Mouse (Mus musculus): ENCODE data around the gene Nme2. TPM values are rescaled to one million over a fixed set of nuclear protein-coding genes. Genes with fewer than 3 reads are reported as not detected.

Nme2 gene
- polyA plus RNA-seq (2015; fragmentation: Nextera tagmentation; extraction: Ambion mirVana) = 86.7 and 107 TPM in 2 replicates

DNA sequence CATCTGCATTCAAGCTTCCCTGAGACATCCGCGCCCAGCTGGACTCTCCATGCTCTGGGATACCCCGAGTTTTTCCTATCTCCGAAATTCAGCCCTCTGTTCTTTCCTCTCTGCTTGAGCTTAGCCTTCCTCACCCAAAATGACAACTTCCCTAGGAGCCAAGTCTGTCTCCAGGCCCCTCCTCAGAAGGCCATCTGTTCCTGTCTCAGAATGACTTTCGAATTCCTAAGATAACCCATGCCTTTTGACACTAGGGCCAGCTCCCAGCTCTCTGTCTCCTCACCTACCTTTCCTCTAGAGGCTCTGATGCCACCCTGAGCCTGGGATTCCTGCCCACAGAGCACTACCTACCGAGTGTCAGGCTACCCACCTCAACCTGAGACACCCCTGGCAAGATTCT lies at the start of gene Nme2:
Gene Nme2 (minus strand): TSS at position 101 of the 400 bp plus-strand sequence.
- peak; percentile 37; the same call in 1 of the 2 replicates for ATAC-seq (ENCODE audit: low read depth)
- H3K36me3 ChIP-seq = peaks cover 61% of the 10 kb centered on the region
- peak within 1 kb of the TSS; percentile 94 for H3K4me2 ChIP-seq
- H3K4me1 ChIP-seq (replicated peaks) = peaks cover 40% of the 10 kb centered on the region
- peak within 1 kb of the TSS; percentile 87 for H3K27ac ChIP-seq (replicated peaks)
- WGBS = 4% methylated on average over 6 of the region's 6 CpGs
- peak within 1 kb of the TSS; percentile 79 for H3K9ac ChIP-seq
- H3K9me3 ChIP-seq = no peaks in the 10 kb centered on the region
- H3K4me3 ChIP-seq = peak within 1 kb of the TSS; percentile 61
- no peaks in the 10 kb centered on the region for H3K27me3 ChIP-seq

DNA sequence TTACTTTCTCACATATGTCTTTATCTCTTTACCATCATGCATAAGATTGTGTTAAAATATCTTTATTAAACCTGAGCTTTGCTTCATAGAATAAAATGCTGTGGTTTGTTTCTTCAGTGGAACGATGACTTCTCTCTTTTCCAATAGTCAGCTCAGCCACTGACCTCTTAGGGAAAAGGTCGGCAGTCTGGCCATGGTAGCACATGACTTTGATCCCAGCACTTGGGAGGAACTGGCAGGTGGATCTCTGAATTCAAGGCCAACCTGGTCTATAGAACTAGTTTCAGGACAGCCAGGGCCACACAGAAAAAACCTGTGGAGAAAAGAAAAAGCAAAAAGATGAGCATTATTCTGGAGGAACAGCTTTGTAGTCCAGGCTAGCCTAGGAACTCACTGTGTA lies 47.3 kb upstream of the Nme2 start:
- no peak for ATAC-seq (ENCODE audit: low read depth)
- Histone ChIP-seq H3K4me2 (no peak overlapping the region), H3K4me3 (no peak overlapping the region), H3K36me3 (0 out of 2 replicates have a peak, but pooled peaks cover 3% of the 10 kb centered on the region), H3K9me3 (no peaks in the 10 kb centered on the region), H3K27me3 (no peaks in the 10 kb centered on the region), H3K27ac (replicated peaks) (no peak overlapping the region), H3K9ac (no peak overlapping the region), H3K4me1 (replicated peaks) (peaks cover 14% of the 10 kb centered on the region)
- WGBS = 97% methylated on average over 2 of the region's 2 CpGs

- H3K9ac ChIP-seq = no peak overlapping the region
- H3K4me1 ChIP-seq (replicated peaks) = peaks cover 42% of the 10 kb centered on the region
- H3K27ac ChIP-seq (replicated peaks) = no peak overlapping the region
- no peak overlapping the region for H3K4me3 ChIP-seq
- ATAC-seq (ENCODE audit: low read depth) = no peak
- H3K27me3 ChIP-seq = no peaks in the 10 kb centered on the region
- no peaks in the 10 kb centered on the region for H3K9me3 ChIP-seq
- no peak overlapping the region for H3K4me2 ChIP-seq
- H3K36me3 ChIP-seq = 0 out of 2 replicates have a peak, but pooled peaks cover 3% of the 10 kb centered on the region
Measured at GRCm38 (mm10) chr11:93999276-93999675, 43.2 kb upstream of the Nme2 start.

DNA sequence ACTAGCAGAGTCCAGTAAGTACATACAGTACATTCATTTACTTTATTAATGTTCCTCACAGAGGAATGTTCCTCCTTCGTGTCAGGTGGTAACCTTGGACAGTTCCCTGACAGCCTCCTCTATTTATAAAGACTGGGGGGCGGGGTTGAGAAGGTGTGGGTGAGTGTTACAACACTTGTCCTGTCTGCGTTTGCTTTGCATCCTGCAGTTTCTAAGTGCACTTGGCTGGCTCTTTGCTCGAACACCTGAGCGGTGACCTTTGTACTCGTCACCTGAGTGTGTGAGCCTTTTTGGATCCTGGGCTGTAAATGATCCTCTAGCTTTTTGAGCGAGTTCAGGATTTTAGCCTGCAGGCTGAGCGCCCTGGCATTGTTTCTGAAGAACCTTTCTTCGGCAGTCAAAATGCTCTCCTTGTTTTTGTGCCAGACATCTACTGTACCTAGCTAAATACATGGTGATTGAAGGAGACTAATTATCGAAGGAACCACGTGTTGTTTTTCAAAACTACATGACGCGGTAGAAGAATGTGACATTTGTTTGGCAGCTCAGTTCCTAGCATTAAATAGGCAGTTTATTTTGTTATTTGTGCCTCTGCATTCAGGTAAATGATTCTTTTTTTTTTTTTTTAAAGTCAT lies 41.2 kb upstream of the Nme2 start:
- Histone ChIP-seq H3K4me2 (peak overlapping the region; percentile 83), H3K27me3 (no peaks in the 10 kb centered on the region), H3K36me3 (no peaks in the 10 kb centered on the region), H3K9me3 (no peaks in the 10 kb centered on the region), H3K27ac (replicated peaks) (no peak overlapping the region), H3K4me3 (peak overlapping the region; percentile 69), H3K4me1 (replicated peaks) (peaks cover 42% of the 10 kb centered on the region), H3K9ac (peak overlapping the region; percentile 91)
- no peak for ATAC-seq (ENCODE audit: low read depth)
- WGBS = 33% methylated on average over 13 of the region's 13 CpGs

GRCm38 (mm10) chr11:93996306-93997140 lies 40.5 kb upstream of the Nme2 start:
- WGBS = under 1% methylated on average over 58 of the region's 58 CpGs
- H3K27me3 ChIP-seq = no peaks in the 10 kb centered on the region; the same call in 1 of the 2 replicates
- H3K36me3 ChIP-seq = no peaks in the 10 kb centered on the region
- H3K4me3 ChIP-seq = peak overlapping the region; percentile 69
- H3K9ac ChIP-seq = peak overlapping the region; percentile 91
- peaks cover 42% of the 10 kb centered on the region for H3K4me1 ChIP-seq (replicated peaks)
- ATAC-seq (ENCODE audit: low read depth) = peak; percentile 70
- H3K4me2 ChIP-seq = peak overlapping the region; percentile 83
- no peaks in the 10 kb centered on the region for H3K9me3 ChIP-seq
- H3K27ac ChIP-seq (replicated peaks) = peak overlapping the region; percentile 95

- under 1% methylated on average over 66 of the region's 70 CpGs for WGBS
- peak; percentile 91 for ATAC-seq (ENCODE audit: low read depth)
- no peaks in the 10 kb centered on the region for H3K9me3 ChIP-seq
- no peaks in the 10 kb centered on the region; the same call in 1 of the 2 replicates for H3K27me3 ChIP-seq
- peaks cover 42% of the 10 kb centered on the region for H3K4me1 ChIP-seq (replicated peaks)
- peak within 1 kb of the TSS; percentile 95 for H3K27ac ChIP-seq (replicated peaks)
- H3K36me3 ChIP-seq = no peaks in the 10 kb centered on the region
- H3K9ac ChIP-seq = peak within 1 kb of the TSS; percentile 91
- peak within 1 kb of the TSS; percentile 83 for H3K4me2 ChIP-seq
- H3K4me3 ChIP-seq = peak within 1 kb of the TSS; percentile 69
Measured at GRCm38 (mm10) chr11:93995720-93996305, 39.8 kb upstream of the Nme2 start, which contains the start of gene Spag9. TSS of gene Spag9 (plus strand) at chr11:93996091.

- ATAC-seq (ENCODE audit: low read depth) = peak; percentile 57
- Histone ChIP-seq H3K27me3 (no peaks in the 10 kb centered on the region; the same call in 1 of the 2 replicates), H3K4me1 (replicated peaks) (peaks cover 42% of the 10 kb centered on the region), H3K9me3 (no peaks in the 10 kb centered on the region), H3K4me3 (peak overlapping the region; percentile 69), H3K4me2 (peak overlapping the region; percentile 83), H3K9ac (peak overlapping the region; percentile 78), H3K27ac (replicated peaks) (peak overlapping the region; percentile 95), H3K36me3 (no peaks in the 10 kb centered on the region)
- WGBS = 10% methylated on average over 15 of the region's 15 CpGs
Measured at GRCm38 (mm10) chr11:93995111-93995719, 39.2 kb upstream of the Nme2 start.

GRCm38 (mm10) chr11:93994531-93994930 lies 38.5 kb upstream of the Nme2 start:
- Histone ChIP-seq H3K27me3 (peaks cover 2% of the 10 kb centered on the region; the same call in 1 of the 2 replicates), H3K36me3 (no peaks in the 10 kb centered on the region), H3K4me2 (peak overlapping the region; percentile 83), H3K9ac (peak overlapping the region; percentile 78), H3K9me3 (no peaks in the 10 kb centered on the region), H3K27ac (replicated peaks) (peak overlapping the region; percentile 95), H3K4me1 (replicated peaks) (peaks cover 39% of the 10 kb centered on the region), H3K4me3 (peak overlapping the region; percentile 69)
- 73% methylated on average over 5 of the region's 5 CpGs for WGBS
- ATAC-seq (ENCODE audit: low read depth) = no peak

DNA sequence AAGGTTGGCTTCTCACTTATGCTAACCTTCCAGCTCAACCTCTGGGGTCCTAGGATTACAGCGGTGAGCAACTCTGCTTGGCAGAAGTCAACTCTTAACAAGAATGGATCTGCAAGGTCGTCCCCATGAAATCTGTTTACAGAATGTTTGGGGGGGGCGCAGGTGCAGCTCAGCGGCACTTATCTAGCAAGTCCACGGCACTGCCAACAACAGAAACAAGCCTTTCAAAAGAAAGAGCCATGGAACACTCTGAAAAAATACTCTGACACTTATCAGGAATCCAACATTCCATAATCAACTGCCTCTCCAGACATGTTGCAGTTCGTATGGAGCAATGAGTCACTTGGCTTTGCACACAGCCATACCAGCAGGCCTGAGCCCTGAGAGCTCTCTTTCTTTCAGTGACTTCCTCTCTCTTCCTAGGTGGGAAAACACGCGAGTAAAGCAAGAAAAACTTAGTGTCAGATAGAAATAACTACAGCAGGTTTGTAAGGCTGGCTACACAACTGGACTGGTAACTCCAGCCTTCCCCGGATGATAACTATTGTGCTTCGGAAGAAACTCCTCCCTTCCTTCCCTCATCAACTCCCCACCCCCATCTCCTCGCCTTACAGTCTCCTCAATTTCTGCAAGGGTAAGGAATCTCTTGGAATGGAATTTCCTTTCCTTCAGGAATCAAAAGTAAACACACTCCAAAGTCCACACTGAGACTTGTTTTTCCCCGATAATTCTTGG lies 32.4 kb upstream of the Nme2 start:
- no peak for ATAC-seq (ENCODE audit: low read depth)
- Histone ChIP-seq H3K4me2 (no peak overlapping the region), H3K36me3 (no peaks in the 10 kb centered on the region), H3K27me3 (peaks cover 7% of the 10 kb centered on the region; the same call in 1 of the 2 replicates), H3K9me3 (no peaks in the 10 kb centered on the region), H3K9ac (no peak overlapping the region), H3K4me3 (no peak overlapping the region), H3K4me1 (replicated peaks) (no peaks in the 10 kb centered on the region), H3K27ac (replicated peaks) (peak overlapping the region; percentile 38; the same call in 1 of the 2 replicates)
- WGBS = 69% methylated on average over 12 of the region's 12 CpGs

DNA sequence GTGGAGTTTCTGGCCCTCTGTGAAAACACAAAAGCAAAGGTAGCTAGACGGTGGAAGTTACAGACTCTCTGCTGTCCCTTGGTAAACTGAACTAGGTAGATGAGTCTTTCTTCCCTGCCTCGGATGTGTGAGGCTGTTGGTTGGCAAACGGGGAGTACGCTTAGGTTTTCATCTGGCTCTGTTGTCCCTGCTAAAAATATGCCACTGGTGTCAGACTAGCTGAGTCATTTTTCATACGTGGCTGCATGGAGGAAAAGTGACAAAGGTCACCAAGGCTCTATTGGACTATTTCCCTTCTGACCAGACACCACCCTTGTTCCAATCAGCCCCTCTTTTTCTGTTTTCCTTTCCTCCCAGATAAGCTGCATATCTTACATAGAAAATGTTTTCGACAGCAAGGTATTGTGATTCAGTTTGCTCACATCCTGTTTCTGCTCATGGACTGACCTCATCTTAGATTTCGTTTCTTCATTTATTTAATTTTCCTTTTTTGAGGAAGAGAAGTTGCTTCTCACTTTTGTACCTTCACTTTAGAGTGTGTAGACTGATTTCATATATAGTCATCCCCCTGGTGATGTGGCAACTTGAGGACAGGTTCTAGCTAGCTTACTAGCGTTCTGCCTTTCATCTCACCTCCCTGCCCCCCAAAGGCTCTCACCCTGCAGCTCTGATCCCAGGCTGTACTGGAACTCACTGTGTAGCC lies 31.7 kb upstream of the Nme2 start:
- H3K4me1 ChIP-seq (replicated peaks) = no peaks in the 10 kb centered on the region
- no peak overlapping the region for H3K4me3 ChIP-seq
- H3K36me3 ChIP-seq = no peaks in the 10 kb centered on the region
- H3K27me3 ChIP-seq = peaks cover 7% of the 10 kb centered on the region; the same call in 1 of the 2 replicates
- no peak overlapping the region for H3K9ac ChIP-seq
- H3K9me3 ChIP-seq = no peaks in the 10 kb centered on the region
- ATAC-seq (ENCODE audit: low read depth) = no peak
- H3K27ac ChIP-seq (replicated peaks) = peak overlapping the region; percentile 38; the same call in 1 of the 2 replicates
- 76% methylated on average over 8 of the region's 8 CpGs for WGBS
- no peak overlapping the region for H3K4me2 ChIP-seq

Data from neural tube, embryonic 13.5 days (tissue).